Mouse (Mus musculus) kidney, adult 11 months (tissue): ENCODE data around the gene Atp8b5.

Experiments
- DNase-seq: peaks from one replicate; pipeline ENCODE4 v3.0.0; 2022

The Atp8b5 gene

GRCm38 (mm10) chr4:43327118-43327517 lies 60.2 kb downstream of the Atp8b5 start:
- DNase-seq = no peak

- DNase-seq = no peak
Measured at GRCm38 (mm10) chr4:43334771-43335170, 67.8 kb downstream of the Atp8b5 start.

- no peak for DNase-seq
Measured at GRCm38 (mm10) chr4:43336176-43336575, 69.2 kb downstream of the Atp8b5 start.

GRCm38 (mm10) chr4:43340096-43340804 lies 73.3 kb downstream of the Atp8b5 start:
- no peak for DNase-seq

GRCm38 (mm10) chr4:43341276-43341891 lies 74.4 kb downstream of the Atp8b5 start:
- no peak for DNase-seq

- no peak for DNase-seq
Measured at GRCm38 (mm10) chr4:43342443-43342842, 75.5 kb downstream of the Atp8b5 start.

- peak; percentile 18 for DNase-seq
Measured at GRCm38 (mm10) chr4:43344932-43345331, 78.0 kb downstream of the Atp8b5 start.

GRCm38 (mm10) chr4:43349206-43349605 lies 82.2 kb downstream of the Atp8b5 start:
- DNase-seq = peak; percentile 44

- DNase-seq = no peak
Measured at GRCm38 (mm10) chr4:43350038-43350560, 83.1 kb downstream of the Atp8b5 start.

GRCm38 (mm10) chr4:43353662-43354061 lies 86.7 kb downstream of the Atp8b5 start:
- no peak for DNase-seq

- DNase-seq = no peak
Measured at GRCm38 (mm10) chr4:43364914-43365560, 98.1 kb downstream of the Atp8b5 start.

GRCm38 (mm10) chr4:43367295-43367694 lies 100.3 kb downstream of the Atp8b5 start:
- no peak for DNase-seq

GRCm38 (mm10) chr4:43367787-43368186 lies 100.8 kb downstream of the Atp8b5 start:
- DNase-seq = no peak

GRCm38 (mm10) chr4:43371406-43371805 lies 104.4 kb downstream of the Atp8b5 start:
- DNase-seq = no peak

GRCm38 (mm10) chr4:43372155-43372554 lies 105.2 kb downstream of the Atp8b5 start:
- peak; percentile 81 for DNase-seq

GRCm38 (mm10) chr4:43374266-43374665 lies 107.3 kb downstream of the Atp8b5 start:
- DNase-seq = no peak

GRCm38 (mm10) chr4:43379601-43380000 lies 112.6 kb downstream of the Atp8b5 start:
- no peak for DNase-seq

GRCm38 (mm10) chr4:43380951-43381350 lies 114.0 kb downstream of the Atp8b5 start:
- DNase-seq = no peak

GRCm38 (mm10) chr4:43381408-43382154 lies 114.6 kb downstream of the Atp8b5 start, which contains the start of gene Rusc2:
Rusc2 (plus strand) TSS chr4:43381979.
- DNase-seq = peak; percentile 85

- DNase-seq = no peak
Measured at GRCm38 (mm10) chr4:43382155-43383020, 115.4 kb downstream of the Atp8b5 start.

GRCm38 (mm10) chr4:43383246-43384082 lies 116.5 kb downstream of the Atp8b5 start:
- no peak for DNase-seq
